Mouse (Mus musculus): ENCODE results near the gene Lrrc18. TPM values are rescaled to one million over a fixed set of nuclear protein-coding genes. Genes with fewer than 3 reads are reported as not detected.

Lrrc18 gene
- total RNA-seq, 2 experiments from 2014 or later, result 0.50 to 0.79 TPM

DNA sequence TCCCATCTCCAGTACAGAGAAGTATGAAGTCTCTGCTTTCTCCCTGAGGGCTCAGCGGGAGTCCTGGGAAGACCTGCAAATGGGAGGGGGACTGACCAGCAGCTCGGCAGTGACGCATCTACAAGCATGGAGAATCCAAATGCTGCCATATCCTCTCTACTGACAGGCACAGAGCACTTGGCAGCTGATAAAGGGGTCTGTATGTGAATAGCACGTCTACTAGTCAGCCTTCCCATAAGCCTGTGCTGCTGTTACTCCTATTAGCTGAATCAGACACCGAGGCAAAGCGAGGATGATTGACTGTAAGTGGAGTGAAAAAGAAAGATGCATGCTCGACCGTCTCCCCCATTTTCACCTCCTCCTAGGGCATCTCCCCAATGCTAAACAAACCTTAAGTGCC, 62.3 kb downstream of the Lrrc18 start:
- DNase-seq, result no peak

- no peak for DNase-seq
Observed at GRCm38 (mm10) chr14:33058881-33059660, 67.9 kb downstream of the Lrrc18 start.

- DNase-seq, result no peak
Observed at GRCm38 (mm10) chr14:33062996-33063395, 71.8 kb downstream of the Lrrc18 start.

Other genes starting within 250 kb of the Lrrc18 start
- gene Tmem273, start 205.4 kb upstream of the Lrrc18 start, total RNA-seq (2021), result 1 to 10 TPM; 3.9 to 5.2 TPM
- gene Fam170b, start 157.4 kb upstream of the Lrrc18 start, total RNA-seq (2021), result under 1 TPM; 0.33 to 0.36 TPM
- gene Vstm4, start 134.6 kb upstream of the Lrrc18 start, total RNA-seq (2021), result 10 to 100 TPM; 17.3 to 17.6 TPM
- gene Wdfy4, start 194.1 kb downstream of the Lrrc18 start, total RNA-seq (2021), result 1 to 10 TPM; 1.6 to 4.5 TPM
- gene Arhgap22, start 222.6 kb downstream of the Lrrc18 start, total RNA-seq (2021), result 1 to 10 TPM; 3.6 to 5.3 TPM